Mouse (Mus musculus) forebrain, postnatal 0 days (tissue): Measurements from ENCODE around the gene Enpp4. TPM values are rescaled to one million over a fixed set of nuclear protein-coding genes. Genes with fewer than 3 reads are reported as not detected.

Experiments
- ATAC-seq: fragments of 200-750 bp; cut with Nextera tagmentation; 2 replicates; pipeline ENCODE4 v1.8.0; 2017; ENCODE audit warnings: mild to moderate bottlenecking, moderate library complexity
- DNase-seq: peaks from one replicate; pipeline ENCODE4 v3.0.0-alpha.2; 2015
- H3K27ac ChIP-seq: fragments of 300-500 bp; sonication (generic); 2 replicates; pipeline ENCODE4 v1.5.1; 2014; ENCODE audit warnings: low read depth, mild to moderate bottlenecking, antibody characterized with exemption, low read length, moderate library complexity, mixed read lengths
- H3K27me3 ChIP-seq: fragments of 300-500 bp; sonication (generic); 2 replicates; pipeline ENCODE4 v1.6.1; 2014; ENCODE audit warnings: mild to moderate bottlenecking, low read length, mixed read lengths; ENCODE audit not compliant: insufficient read depth
- H3K36me3 ChIP-seq: fragments of 300-500 bp; sonication (generic); 2 replicates; pipeline ENCODE4 v1.6.1; 2014; ENCODE audit warnings: mild to moderate bottlenecking, moderate library complexity; ENCODE audit not compliant: insufficient read depth
- H3K4me1 ChIP-seq: fragments of 300-500 bp; sonication (generic); 2 replicates; pipeline ENCODE4 v1.6.1; 2014; ENCODE audit warnings: antibody characterized with exemption; ENCODE audit not compliant: insufficient read depth
- H3K4me2 ChIP-seq: fragments of 300-500 bp; sonication (generic); 2 replicates; pipeline ENCODE4 v1.6.1; 2014; ENCODE audit warnings: low read depth, mild to moderate bottlenecking, moderate library complexity
- H3K4me3 ChIP-seq: fragments of 300-500 bp; sonication (generic); 2 replicates; pipeline ENCODE4 v1.5.1; 2014; ENCODE audit warnings: low read depth, low read length, mixed read lengths
- H3K9ac ChIP-seq: fragments of 300-500 bp; sonication (generic); 2 replicates; pipeline ENCODE4 v1.6.1; 2014; ENCODE audit warnings: mild to moderate bottlenecking
- H3K9me3 ChIP-seq: fragments of 300-500 bp; sonication (generic); 2 replicates; pipeline ENCODE4 v1.6.1; 2016; ENCODE audit warnings: low read length
- CTCF ChIP-seq: sonication (generic); IDR thresholded peaks from 2 replicates; pipeline ENCODE4 v1.5.1; 2016; ENCODE audit warnings: antibody characterized with exemption, control low read depth, low read depth
- WGBS: fragments of 180-500 bp; shearing (Covaris S2); extraction: QIAGEN DNeasy Blood & Tissue Kit; methylation state at CpG from one replicate; pipeline ENCODE4 v1.1.7; 2014; 5-methylcytosine and 5-hydroxymethylcytosine counted together
- polyA plus RNA-seq: library from polyadenylated mRNA; unstranded; fragments of >200 nt; fragmentation: Nextera tagmentation; extraction: Ambion mirVana; gene quantifications from 2 replicates; pipeline ENCODE4 v1.2.1, GENCODE M21; 2015
- total RNA-seq: library from RNA; depleted of rRNA; stranded (reverse); fragments of >200 nt; gene quantifications from 2 replicates; pipeline ENCODE4 v1.2.3, GENCODE M21; 2014

Gene Enpp4
- total and polyA plus RNA-seq, 2 experiments from 2014 or later: 5.3 to 7.1 TPM

DNA sequence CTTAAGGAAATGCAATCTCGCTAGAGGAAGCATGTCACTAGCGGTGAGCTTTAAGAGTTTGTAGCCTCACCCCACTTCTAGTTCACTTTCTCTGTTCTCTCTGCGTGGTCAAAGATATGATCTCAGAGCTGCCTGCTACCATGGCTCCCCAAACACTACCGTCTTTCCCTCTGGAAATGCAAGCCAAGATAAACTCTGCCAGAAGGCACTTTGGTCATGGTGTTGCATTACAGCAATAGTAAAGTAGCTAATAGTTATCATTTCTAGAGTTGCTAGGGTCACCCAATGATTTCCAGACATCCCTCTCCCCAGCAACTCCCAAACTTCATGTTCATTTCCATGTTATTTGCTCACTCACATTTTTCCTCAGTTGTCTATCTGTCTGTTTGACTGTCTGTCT is 12.6 kb upstream of the Enpp4 start:
- Histone ChIP-seq H3K27me3 (no peaks in the 10 kb centered on the region), H3K4me1 (no peaks in the 10 kb centered on the region), H3K9ac (no peak overlapping the region), H3K36me3 (no peaks in the 10 kb centered on the region), H3K27ac (no peak overlapping the region), H3K4me2 (no peak overlapping the region), H3K9me3 (no peaks in the 10 kb centered on the region), H3K4me3 (no peak overlapping the region)
- ATAC-seq: no peak
- DNase-seq: no peak
- TF ChIP-seq CTCF: no peak
- WGBS: 87% methylated on average over 4 of the region's 4 CpGs

DNA sequence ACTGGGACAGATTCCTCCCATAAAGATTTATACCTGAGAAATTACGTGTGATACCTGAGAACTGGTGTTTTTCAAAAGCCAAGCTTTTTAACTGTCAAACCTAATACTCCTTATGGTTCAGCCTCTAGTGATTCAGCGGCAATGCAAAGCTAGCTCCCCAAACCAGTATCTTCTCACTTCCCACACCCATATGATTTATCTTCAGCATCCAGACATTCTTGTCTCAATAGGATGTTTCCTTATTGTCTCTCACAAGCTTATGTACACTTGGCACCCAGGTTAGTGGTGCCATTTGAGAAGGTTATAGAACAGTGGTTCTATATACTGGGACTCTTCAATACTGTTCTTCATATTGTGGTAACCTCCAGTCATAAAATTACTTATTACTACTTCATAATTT is 12.1 kb upstream of the Enpp4 start:
- DNase-seq: no peak
- Histone ChIP-seq H3K36me3 (no peaks in the 10 kb centered on the region), H3K4me3 (no peak overlapping the region), H3K27ac (no peak overlapping the region), H3K27me3 (no peaks in the 10 kb centered on the region), H3K4me1 (no peaks in the 10 kb centered on the region), H3K4me2 (no peak overlapping the region), H3K9ac (no peak overlapping the region), H3K9me3 (no peaks in the 10 kb centered on the region)
- WGBS: 70% methylated on average over 2 of the region's 2 CpGs
- no peak for TF ChIP-seq CTCF
- no peak for ATAC-seq

DNA sequence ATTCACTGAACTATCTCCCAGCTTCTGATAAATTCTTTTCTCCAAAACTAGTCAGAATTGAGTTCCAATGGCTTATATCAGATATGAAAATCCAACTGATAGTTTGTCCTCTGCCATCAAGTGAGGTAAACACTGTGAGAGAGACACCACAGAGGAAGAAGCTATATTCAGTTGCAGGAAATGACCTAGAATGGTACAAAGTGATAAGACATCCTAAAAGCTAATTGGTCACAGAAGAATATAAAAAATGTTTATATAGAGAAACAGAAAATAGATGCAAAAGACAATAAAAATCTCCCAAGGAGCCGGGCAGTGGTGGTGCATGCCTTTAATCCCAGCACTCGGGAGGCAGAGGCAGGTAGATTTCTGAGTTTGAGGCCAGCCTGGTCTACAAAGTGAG is 11.0 kb upstream of the Enpp4 start:
- Histone ChIP-seq H3K9me3 (no peaks in the 10 kb centered on the region), H3K27me3 (no peaks in the 10 kb centered on the region), H3K36me3 (no peaks in the 10 kb centered on the region), H3K9ac (no peak overlapping the region), H3K4me2 (no peak overlapping the region), H3K4me1 (no peaks in the 10 kb centered on the region), H3K4me3 (no peak overlapping the region), H3K27ac (no peak overlapping the region)
- TF ChIP-seq CTCF: no peak
- ATAC-seq: no peak
- WGBS: 86% methylated on average over 2 of the region's 2 CpGs
- no peak for DNase-seq

DNA sequence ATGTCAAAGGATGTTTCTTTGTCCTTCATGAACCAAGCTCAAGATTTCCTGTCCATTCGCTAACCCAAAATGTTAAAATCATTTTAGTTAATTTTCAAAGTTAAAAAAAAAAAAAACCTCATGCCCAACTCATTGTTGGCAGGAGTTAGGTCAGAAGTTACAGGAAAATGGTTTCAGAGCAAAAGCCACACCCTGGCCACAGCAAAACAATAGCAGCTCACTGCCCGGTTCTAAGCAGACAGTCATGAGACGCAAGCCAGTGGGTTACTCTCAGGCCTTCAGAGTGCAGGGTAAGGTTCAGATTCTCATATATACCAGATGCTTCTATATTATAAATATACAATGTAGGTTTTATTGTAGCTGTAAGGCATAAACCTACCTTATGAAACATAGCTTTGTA is 2.7 kb upstream of the Enpp4 start:
- ATAC-seq (no peak), DNase-seq (no peak)
- WGBS: 73% methylated on average over 3 of the region's 3 CpGs
- Histone ChIP-seq H3K36me3 (no peaks in the 10 kb centered on the region), H3K4me2 (no peak overlapping the region), H3K4me1 (peaks cover 3% of the 10 kb centered on the region; the same call in 1 of the 2 replicates), H3K27me3 (no peaks in the 10 kb centered on the region), H3K9me3 (no peaks in the 10 kb centered on the region), H3K9ac (no peak overlapping the region), H3K4me3 (no peak overlapping the region), H3K27ac (no peak overlapping the region)
- no peak for TF ChIP-seq CTCF

DNA sequence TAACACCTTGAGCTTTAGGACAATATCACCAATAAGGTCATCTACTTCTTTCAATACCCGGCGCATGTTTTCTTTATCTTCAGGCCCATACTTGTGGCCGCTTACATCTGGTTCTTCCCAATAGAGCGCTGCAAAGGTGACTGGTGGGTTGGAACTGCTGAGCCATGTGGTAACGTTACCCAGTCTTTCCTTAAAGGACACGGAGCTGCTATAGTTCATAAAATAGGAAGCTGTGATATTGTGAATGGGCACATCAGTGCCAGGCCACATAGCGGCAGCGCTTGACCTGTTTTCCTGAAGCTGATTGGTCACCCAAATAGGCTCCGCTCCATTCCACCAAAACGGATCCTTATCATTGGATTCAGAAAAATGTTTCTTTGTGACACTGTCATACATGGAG is 3.6 kb downstream of the Enpp4 start:
- H3K36me3 ChIP-seq: no peaks in the 10 kb centered on the region
- H3K4me1 ChIP-seq: peaks cover 3% of the 10 kb centered on the region; the same call in 1 of the 2 replicates
- DNase-seq (no peak), ATAC-seq (no peak)
- H3K4me3 ChIP-seq: no peak overlapping the region
- WGBS: 94% methylated on average over 10 of the region's 10 CpGs
- H3K27me3 ChIP-seq: no peaks in the 10 kb centered on the region
- H3K9me3 ChIP-seq: no peaks in the 10 kb centered on the region
- H3K4me2 ChIP-seq: no peak overlapping the region
- no peak for TF ChIP-seq CTCF
- no peak overlapping the region for H3K27ac ChIP-seq
- H3K9ac ChIP-seq: no peak overlapping the region

DNA sequence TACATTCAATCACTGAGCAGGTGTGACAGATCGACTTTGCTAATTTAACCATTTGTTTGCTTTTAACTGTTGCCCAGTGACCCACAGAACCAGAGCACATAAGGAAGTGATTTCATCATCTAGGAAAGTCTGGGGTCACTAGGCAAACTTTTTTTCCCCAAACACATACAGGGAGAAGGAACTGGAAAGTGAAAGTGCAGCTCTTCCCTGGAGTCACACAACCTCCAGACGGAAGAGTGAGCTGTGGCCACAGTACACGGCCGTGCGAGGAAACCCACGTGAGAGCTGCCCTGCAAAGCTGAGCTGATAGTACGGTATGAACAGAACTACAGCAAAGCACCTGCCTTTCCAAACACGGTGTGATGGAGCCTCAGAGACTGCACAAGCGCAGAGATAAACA is 4.7 kb downstream of the Enpp4 start:
- Histone ChIP-seq H3K4me1 (peaks cover 3% of the 10 kb centered on the region; the same call in 1 of the 2 replicates), H3K36me3 (no peaks in the 10 kb centered on the region), H3K27me3 (no peaks in the 10 kb centered on the region), H3K4me3 (no peak overlapping the region), H3K9me3 (no peaks in the 10 kb centered on the region), H3K27ac (no peak overlapping the region), H3K4me2 (no peak overlapping the region), H3K9ac (no peak overlapping the region)
- ATAC-seq (no peak), DNase-seq (no peak)
- 88% methylated on average over 9 of the region's 9 CpGs for WGBS
- TF ChIP-seq CTCF: no peak

DNA sequence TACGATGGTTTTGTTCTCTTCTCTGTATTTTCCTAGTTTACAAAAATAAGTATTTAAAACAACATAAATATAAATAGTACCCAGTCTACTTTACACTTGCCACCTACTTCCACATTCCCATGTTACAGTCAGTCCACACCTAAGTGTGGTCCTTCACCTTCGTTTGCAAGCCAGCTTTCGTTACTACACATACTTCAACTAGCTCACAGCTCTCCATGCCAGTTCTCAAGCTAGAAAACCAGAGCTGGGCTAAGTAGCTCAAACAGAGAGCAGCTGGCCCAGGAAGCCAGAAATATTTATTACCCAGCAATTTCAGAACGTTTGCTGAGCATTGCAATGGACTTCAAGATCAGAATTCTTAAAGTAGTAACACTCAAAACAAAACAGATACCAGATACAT is 5.1 kb downstream of the Enpp4 start:
- Histone ChIP-seq H3K4me3 (no peak overlapping the region), H3K36me3 (no peaks in the 10 kb centered on the region), H3K9me3 (no peaks in the 10 kb centered on the region), H3K27me3 (no peaks in the 10 kb centered on the region), H3K27ac (no peak overlapping the region), H3K4me2 (no peak overlapping the region), H3K9ac (no peak overlapping the region), H3K4me1 (peaks cover 3% of the 10 kb centered on the region; the same call in 1 of the 2 replicates)
- ATAC-seq: no peak
- TF ChIP-seq CTCF: no peak
- 85% methylated on average over 4 of the region's 4 CpGs for WGBS
- DNase-seq: no peak

DNA sequence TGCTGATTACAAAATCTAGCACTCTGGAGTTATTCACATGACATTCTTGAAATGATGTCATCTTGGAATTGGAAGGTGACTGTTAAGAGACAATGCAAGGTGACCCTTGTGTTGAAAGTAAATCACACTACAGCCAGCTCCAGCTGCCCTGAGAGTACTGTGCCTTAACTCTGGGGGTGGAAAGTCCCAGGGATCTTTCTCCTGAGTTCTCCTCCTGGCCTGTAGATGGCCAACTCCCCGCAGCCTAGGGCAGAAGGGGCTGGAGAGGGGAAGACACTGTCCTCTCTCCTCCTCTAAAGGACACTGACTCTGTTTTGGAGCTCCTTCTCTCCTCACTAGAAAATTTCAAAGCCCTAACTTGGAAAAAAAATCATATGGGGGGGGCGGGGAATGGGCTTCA is 14.1 kb downstream of the Enpp4 start:
- Histone ChIP-seq H3K4me2 (no peak overlapping the region), H3K27ac (no peak overlapping the region), H3K9ac (no peak overlapping the region), H3K36me3 (peaks cover 14% of the 10 kb centered on the region; the same call in 1 of the 2 replicates), H3K4me1 (no peaks in the 10 kb centered on the region), H3K4me3 (no peak overlapping the region), H3K27me3 (no peaks in the 10 kb centered on the region), H3K9me3 (no peaks in the 10 kb centered on the region)
- no peak for TF ChIP-seq CTCF
- WGBS: 66% methylated on average over 2 of the region's 2 CpGs
- ATAC-seq: no peak
- no peak for DNase-seq
